Comparison of ENCODE assay signal across 24 mouse cellular contexts in the genomic region with DNA sequence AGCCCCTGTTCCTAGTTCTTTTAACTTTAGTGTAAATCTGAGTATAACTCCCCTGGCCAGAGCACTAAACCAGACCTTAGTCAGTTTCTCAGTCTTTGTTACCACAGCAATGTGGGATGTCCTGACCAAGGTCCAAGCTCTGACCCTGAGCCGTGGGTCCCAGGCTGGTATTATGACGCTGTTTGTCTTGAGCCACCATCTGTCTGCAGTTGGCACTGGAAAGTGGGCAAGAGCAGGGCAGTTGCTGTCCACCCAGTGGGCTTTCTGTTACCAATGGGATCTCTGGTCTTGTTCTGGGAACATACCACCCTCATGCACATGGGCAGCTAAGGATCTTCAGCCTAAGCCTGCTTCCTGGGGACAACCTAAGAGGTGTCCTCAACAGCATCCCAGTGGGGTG. TPM values are rescaled to one million over a fixed set of nuclear protein-coding genes. Genes with fewer than 3 reads are reported as not detected.
DNase-seq lines count a peak whose midpoint lies in the region; ATAC-seq and TF ChIP-seq lines count a peak whose summit lies in the region.
"Had no signal": no experiment of that assay in that cellular context is flagged by ENCODE, and none has a peak within 500 bp of the region (broad histone marks: within the 10 kb centered on the region; RNA-seq: fewer than 3 reads in every experiment).

No protein-coding gene starts in this region.

- ATAC-seq in cerebellum, adult (ENCODE audit: insufficient number of reproducible peaks, low FRiP score, low TSS enrichment): no peak
- ATAC-seq in kidney, embryonic 15.5 days (replicated peaks; ENCODE audit: low FRiP score): no peak
- ATAC-seq: forebrain, embryonic 14.5 days; forebrain, postnatal 0 days; hindbrain, postnatal 0 days; inflammation-experienced regulatory T-cells, adult 6 months; intestine, embryonic 16.5 days had no signal

- H3K4me1 ChIP-seq in kidney, adult 2 months (ENCODE audit: control insufficient read depth, insufficient read depth, low read length): peaks cover 5% of the 10 kb centered on the region; the same call in 1 of the 2 replicates
- H3K4me1 ChIP-seq in kidney, embryonic 15.5 days: peaks cover 24% of the 10 kb centered on the region

- no peaks in the 10 kb centered on the region for H3K9me3 ChIP-seq in kidney, embryonic 15.5 days (replicated peaks)
- H3K9me3 ChIP-seq: G1E; heart, embryonic 10.5 days; heart, embryonic 13.5 days had no signal

- H3K27me3 ChIP-seq in kidney, adult 2 months (replicated peaks; ENCODE audit: control insufficient read depth, insufficient read depth, low read length): no peaks in the 10 kb centered on the region
- no peaks in the 10 kb centered on the region for H3K27me3 ChIP-seq in kidney, embryonic 15.5 days
- H3K27me3 ChIP-seq: heart, embryonic 13.5 days had no signal

- H3K4me3 ChIP-seq in kidney, adult 2 months (ENCODE audit: insufficient read depth, low read depth, low read length): no peak overlapping the region
- no peak overlapping the region for H3K4me3 ChIP-seq in kidney, embryonic 15.5 days (replicated peaks)
- H3K4me3 ChIP-seq: heart, adult 2 months; heart, embryonic 10.5 days; heart, embryonic 13.5 days had no signal

- no peak for TF ChIP-seq POLR2A in kidney, adult 2 months (IDR thresholded peaks at IDR 0.05; ENCODE audit: low read depth, low read length)

- peak; percentile 52 for DNase-seq in cerebellum, adult 11-12 months
- DNase-seq in cerebellum, adult 9-10 months: no peak
- peak; percentile 45 to 54 for DNase-seq in cerebellum, postnatal 10 days
- peak; percentile 20 for DNase-seq in kidney, adult 2 months
- no peak for DNase-seq in spleen, postnatal 36 days (ENCODE audit: low spot score in 2 of 2)
- DNase-seq: adrenal gland, adult 8-10 months; adrenal gland, postnatal 25 days; B cell, adult 2 months; forebrain, postnatal 0 days; gastrocnemius, postnatal 36 days; heart, adult 2 months; heart, postnatal 14 days; heart, postnatal 4 days; kidney, adult 18-20 months had no signal

- WGBS in kidney, adult 2 months: 57% methylated on average over 2 of the region's 2 CpGs
- WGBS in kidney, embryonic 15.5 days: 80% methylated on average over 2 of the region's 2 CpGs

- no peak overlapping the region for H3K27ac ChIP-seq in kidney, adult 2 months (ENCODE audit: insufficient read depth, low read depth, low read length)
- no peak overlapping the region for H3K27ac ChIP-seq in kidney, embryonic 15.5 days
- H3K27ac ChIP-seq: heart, adult 2 months; heart, embryonic 13.5 days; hindbrain, embryonic 14.5 days; hindbrain, postnatal 0 days had no signal

- no peak overlapping the region for H3K9ac ChIP-seq in kidney, embryonic 15.5 days
- H3K9ac ChIP-seq: forebrain, postnatal 0 days; heart, embryonic 13.5 days; hindbrain, embryonic 14.5 days had no signal

- no peak overlapping the region for H3K4me2 ChIP-seq in kidney, embryonic 15.5 days
- H3K4me2 ChIP-seq: heart, embryonic 13.5 days; hindbrain, embryonic 14.5 days had no signal

- H3K36me3 ChIP-seq in kidney, adult 2 months (ENCODE audit: control insufficient read depth, insufficient read depth, low read length): no peaks in the 10 kb centered on the region
- no peaks in the 10 kb centered on the region for H3K36me3 ChIP-seq in kidney, embryonic 15.5 days
- H3K36me3 ChIP-seq: heart, embryonic 10.5 days; heart, embryonic 13.5 days had no signal

- no peak for TF ChIP-seq CTCF in kidney, adult 2 months (conservative IDR thresholded peaks at IDR 0.05; ENCODE audit: insufficient read depth, insufficient read length, low read depth, low read length)

RNA-seq across cellular contexts. Expression of a gene that starts 2.9 kb away (rescaled TPM):
- 34.4 and 35.6 TPM in 2 replicates for polyA plus RNA-seq in kidney, adult 2 months (2012; rRNA removed)
- polyA plus RNA-seq in kidney, embryonic 15.5 days (2015; fragmentation: Nextera tagmentation; extraction: Ambion mirVana): 39.7 and 45.0 TPM in 2 replicates

RNA-seq across cellular contexts. Expression of a gene that starts 19.4 kb away (rescaled TPM):
- 94.8 and 95.4 TPM in 2 replicates for polyA plus RNA-seq in kidney, adult 2 months (2012; rRNA removed)
- 77.9 and 87.8 TPM in 2 replicates for polyA plus RNA-seq in kidney, embryonic 15.5 days (2015; fragmentation: Nextera tagmentation; extraction: Ambion mirVana)

Comparison
In these comparisons a context has a peak if more than half of its experiments do, and no peak if none do; other contexts are left out.
1. DNase-seq: peak in cerebellum, adult 11-12 months (single experiment), cerebellum, postnatal 10 days (2 of 2) and kidney, adult 2 months (single experiment); none in cerebellum, adult 9-10 months (single experiment) and spleen, postnatal 36 days (0 of 2).